8 mouse cellular contexts compared by ENCODE assay signal in genomic region chr11:93885572-93886410, GRCm38 (mm10). TPM values are rescaled to one million over a fixed set of nuclear protein-coding genes. Genes with fewer than 3 reads are reported as not detected.
DNase-seq lines count a peak whose midpoint lies in the region; ATAC-seq and TF ChIP-seq lines count a peak whose summit lies in the region.

Utp18 (minus strand) TSS chr11:93885766.
Mbtd1 (plus strand) TSS chr11:93885852.

- H3K27me3 ChIP-seq in heart, embryonic 12.5 days (replicated peaks), result no peaks in the 10 kb centered on the region
- H3K27me3 ChIP-seq in kidney, postnatal 0 days (ENCODE audit: insufficient read depth, low read length), result no peaks in the 10 kb centered on the region
- H3K27me3 ChIP-seq in liver, embryonic 11.5 days (replicated peaks; ENCODE audit: control insufficient read depth, insufficient read depth, low read length), result no peaks in the 10 kb centered on the region
- no peaks in the 10 kb centered on the region for H3K27me3 ChIP-seq in stomach, embryonic 14.5 days (ENCODE audit: control insufficient read depth, insufficient read depth, low read length)

- peak; percentile 92 for ATAC-seq in erythroblast, adult 5-6 weeks (replicated peaks; ENCODE audit: low FRiP score, poor library complexity, severe bottlenecking)
- ATAC-seq in heart, embryonic 12.5 days (ENCODE audit: insufficient number of reproducible peaks, low FRiP score), result peak; percentile 96
- peak; percentile 97 for ATAC-seq in kidney, postnatal 0 days (replicated peaks; ENCODE audit: low FRiP score, low read depth)
- peak; percentile 93 for ATAC-seq in liver, embryonic 11.5 days (replicated peaks; ENCODE audit: low FRiP score)
- ATAC-seq in stomach, embryonic 14.5 days (ENCODE audit: insufficient number of reproducible peaks, insufficient read depth, low FRiP score, low read depth), result peak; percentile 95

- DNase-seq in B cell, adult 2 months, result peak; percentile 99
- DNase-seq in brain, adult 2 months (ENCODE audit: low read depth, low spot score), result peak; percentile 99
- DNase-seq in kidney, postnatal 0 days (ENCODE audit: low spot score), result peak; percentile 98
- DNase-seq in liver, embryonic 11.5 days (ENCODE audit: low spot score), result peak; percentile 95
- DNase-seq in naive thymus-derived CD4-positive, alpha-beta T cell, adult 2 months (ENCODE audit: low read depth), result peak; percentile 98

- H3K4me1 ChIP-seq in heart, embryonic 12.5 days (replicated peaks), result peaks cover 29% of the 10 kb centered on the region
- H3K4me1 ChIP-seq in kidney, postnatal 0 days (replicated peaks; ENCODE audit: insufficient read depth, low read length), result peaks cover 10% of the 10 kb centered on the region; the same call in 1 of the 2 replicates
- peaks cover 20% of the 10 kb centered on the region for H3K4me1 ChIP-seq in liver, embryonic 11.5 days (replicated peaks; ENCODE audit: control insufficient read depth, insufficient read depth, low read length)
- H3K4me1 ChIP-seq in stomach, embryonic 14.5 days (ENCODE audit: control insufficient read depth, insufficient read depth, low read length), result peaks cover 30% of the 10 kb centered on the region

- H3K9ac ChIP-seq in heart, embryonic 12.5 days, result peak within 1 kb of the TSS; percentile 96
- H3K9ac ChIP-seq in kidney, postnatal 0 days (ENCODE audit: low read depth, low read length), result peak within 1 kb of the TSS; percentile 99
- peak within 1 kb of the TSS; percentile 81 for H3K9ac ChIP-seq in liver, embryonic 11.5 days (ENCODE audit: low read depth, low read length)
- peak within 1 kb of the TSS; percentile 93 for H3K9ac ChIP-seq in stomach, embryonic 14.5 days (replicated peaks; ENCODE audit: low read depth, low read length)

- TF ChIP-seq CTCF in kidney, postnatal 0 days (IDR thresholded peaks at IDR 0.05; ENCODE audit: low read depth), result no peak

- no peaks in the 10 kb centered on the region for H3K9me3 ChIP-seq in heart, embryonic 12.5 days (replicated peaks)
- no peaks in the 10 kb centered on the region for H3K9me3 ChIP-seq in kidney, postnatal 0 days (replicated peaks; ENCODE audit: low read length)
- H3K9me3 ChIP-seq in liver, embryonic 11.5 days (ENCODE audit: control insufficient read depth, low read length), result no peaks in the 10 kb centered on the region
- H3K9me3 ChIP-seq in stomach, embryonic 14.5 days (ENCODE audit: control insufficient read depth, low read depth, low read length), result no peaks in the 10 kb centered on the region

- peak within 1 kb of the TSS; percentile 93 for H3K4me3 ChIP-seq in heart, embryonic 12.5 days
- peak within 1 kb of the TSS; percentile 100 for H3K4me3 ChIP-seq in kidney, postnatal 0 days (replicated peaks; ENCODE audit: low read depth, low read length)
- peak within 1 kb of the TSS; percentile 83 for H3K4me3 ChIP-seq in liver, embryonic 11.5 days (ENCODE audit: low read depth, low read length)
- peak within 1 kb of the TSS; percentile 97 for H3K4me3 ChIP-seq in stomach, embryonic 14.5 days (ENCODE audit: low read depth, low read length)

- H3K27ac ChIP-seq in heart, embryonic 12.5 days (ENCODE audit: poor library complexity, severe bottlenecking), result peak within 1 kb of the TSS; percentile 90
- H3K27ac ChIP-seq in kidney, postnatal 0 days, result peak within 1 kb of the TSS; percentile 96
- peak within 1 kb of the TSS; percentile 94 for H3K27ac ChIP-seq in liver, embryonic 11.5 days (ENCODE audit: low read depth, low read length)
- peak within 1 kb of the TSS; percentile 95 for H3K27ac ChIP-seq in stomach, embryonic 14.5 days (ENCODE audit: low read length)

- under 1% methylated on average over 74 of the region's 83 CpGs for WGBS in heart, embryonic 12.5 days
- under 1% methylated on average over 80 of the region's 83 CpGs for WGBS in kidney, postnatal 0 days
- 1% methylated on average over 79 of the region's 83 CpGs for WGBS in liver, embryonic 11.5 days
- under 1% methylated on average over 72 of the region's 83 CpGs for WGBS in stomach, embryonic 14.5 days

- peak within 1 kb of the TSS; percentile 78 for H3K4me2 ChIP-seq in heart, embryonic 12.5 days
- H3K4me2 ChIP-seq in kidney, postnatal 0 days (ENCODE audit: low read length), result peak within 1 kb of the TSS; percentile 90
- H3K4me2 ChIP-seq in liver, embryonic 11.5 days, result peak within 1 kb of the TSS; percentile 76
- peak within 1 kb of the TSS; percentile 90 for H3K4me2 ChIP-seq in stomach, embryonic 14.5 days (replicated peaks; ENCODE audit: low read depth, low read length)

- H3K36me3 ChIP-seq in heart, embryonic 12.5 days, result peaks cover 15% of the 10 kb centered on the region
- H3K36me3 ChIP-seq in kidney, postnatal 0 days (ENCODE audit: insufficient read depth, low read length), result 0 out of 2 replicates have a peak, but pooled peaks cover 8% of the 10 kb centered on the region
- H3K36me3 ChIP-seq in liver, embryonic 11.5 days (ENCODE audit: control insufficient read depth, insufficient read depth, low read length), result no peaks in the 10 kb centered on the region
- peaks cover 2% of the 10 kb centered on the region for H3K36me3 ChIP-seq in stomach, embryonic 14.5 days (ENCODE audit: control insufficient read depth, insufficient read depth, low read length)

RNA-seq across cellular contexts. Expression of gene Utp18, which starts in this region (rescaled TPM):
- total RNA-seq in erythroblast, adult 5-6 weeks (2015; ENCODE audit: low replicate concordance), result 7.9 and 10.4 TPM in 2 replicates
- total RNA-seq in erythroblast, adult 5-6 weeks (2017; ENCODE audit: low replicate concordance), result 7.9 and 12.1 TPM in 2 replicates
- polyA plus RNA-seq in heart, embryonic 12.5 days (2016; fragmentation: Nextera tagmentation; extraction: Ambion mirVana), result 26.0 and 26.7 TPM in 2 replicates
- polyA plus RNA-seq in kidney, postnatal 0 days (2015; fragmentation: Nextera tagmentation; extraction: Ambion mirVana), result 22.4 and 25.9 TPM in 2 replicates
- polyA plus RNA-seq in liver, embryonic 11.5 days (2014; fragmentation: Nextera tagmentation; extraction: Ambion mirVana), result 42.7 and 46.7 TPM in 2 replicates
- 24.9 and 30.6 TPM in 2 replicates for polyA plus RNA-seq in stomach, embryonic 14.5 days (2014; fragmentation: Nextera tagmentation; extraction: Ambion mirVana)

RNA-seq across cellular contexts. Expression of gene Mbtd1, which starts in this region (rescaled TPM):
- total RNA-seq in erythroblast, adult 5-6 weeks (2015; ENCODE audit: low replicate concordance), result 16.9 and 27.3 TPM in 2 replicates
- 16.6 and 24.4 TPM in 2 replicates for total RNA-seq in erythroblast, adult 5-6 weeks (2017; ENCODE audit: low replicate concordance)
- polyA plus RNA-seq in heart, embryonic 12.5 days (2016; fragmentation: Nextera tagmentation; extraction: Ambion mirVana), result 24.7 and 26.6 TPM in 2 replicates
- polyA plus RNA-seq in kidney, postnatal 0 days (2015; fragmentation: Nextera tagmentation; extraction: Ambion mirVana), result 24.3 and 24.9 TPM in 2 replicates
- polyA plus RNA-seq in liver, embryonic 11.5 days (2014; fragmentation: Nextera tagmentation; extraction: Ambion mirVana), result 17.4 and 19.3 TPM in 2 replicates
- polyA plus RNA-seq in stomach, embryonic 14.5 days (2014; fragmentation: Nextera tagmentation; extraction: Ambion mirVana), result 30.5 and 31.1 TPM in 2 replicates

Comparison
In these comparisons a context has a peak if more than half of its experiments do, and no peak if none do; other contexts are left out.
1. Peak in every context shown above with its lines: DNase-seq, ATAC-seq, H3K4me3 ChIP-seq and H3K27ac ChIP-seq.